Mouse (Mus musculus) heart, adult 2 months (tissue): Measurements from ENCODE around the gene Slc9a6. TPM values are rescaled to one million over a fixed set of nuclear protein-coding genes. Genes with fewer than 3 reads are reported as not detected.

ENCODE experiments used
- DNase-seq, 2 experiments: peaks; one replicate each; pipeline ENCODE4 v3.0.0; 2021
- H3K27ac ChIP-seq: fragments of 200-600 bp; 2 replicates; pipeline ENCODE4 v1.8.1; 2022
- H3K27me3 ChIP-seq: fragments of 200-500 bp; 2 replicates; pipeline ENCODE4 v1.6.1; 2012; ENCODE audit warnings: mild to moderate bottlenecking, low read length, inconsistent platforms, mixed read lengths; ENCODE audit not compliant: control insufficient read depth, insufficient read depth
- H3K36me3 ChIP-seq: fragments of 200-500 bp; 2 replicates; pipeline ENCODE4 v1.6.1; 2012; ENCODE audit warnings: low read length, inconsistent platforms; ENCODE audit not compliant: control insufficient read depth, insufficient read depth
- H3K4me1 ChIP-seq: fragments of 200-500 bp; 2 replicates; pipeline ENCODE4 v1.6.1; 2011; ENCODE audit warnings: low read length; ENCODE audit not compliant: control insufficient read depth, insufficient read depth
- H3K4me3 ChIP-seq: fragments of 200-600 bp; 2 replicates; pipeline ENCODE4 v1.8.1; 2022
- H3K79me2 ChIP-seq: fragments of 200-500 bp; replicated peaks from 2 replicates; pipeline ENCODE4 v1.6.1; 2012; ENCODE audit warnings: mild to moderate bottlenecking, inconsistent platforms, low read length, moderate library complexity, mixed read lengths; ENCODE audit not compliant: control insufficient read depth, insufficient read depth
- H3K9ac ChIP-seq: fragments of 200-500 bp; 2 replicates; pipeline ENCODE4 v1.6.1; 2012; ENCODE audit warnings: low read depth, mild to moderate bottlenecking, control low read depth, inconsistent platforms, low read length, mixed read lengths
- CTCF ChIP-seq: fragments of 200-600 bp; IDR thresholded peaks from 2 replicates; pipeline ENCODE4 v1.8.1; 2022; ENCODE audit warnings: antibody characterized with exemption, mild to moderate bottlenecking, moderate library complexity
- EP300 ChIP-seq: fragments of 200-500 bp; IDR thresholded peaks from 2 replicates; pipeline ENCODE4 v1.6.1; 2011; ENCODE audit warnings: low read depth, low read length, control low read depth; ENCODE audit not compliant: insufficient read depth
- POLR2A ChIP-seq: fragments of 200-500 bp; IDR thresholded peaks from 2 replicates; pipeline ENCODE4 v1.6.1; 2011; ENCODE audit warnings: mild to moderate bottlenecking, low read depth, low read length, control low read depth; ENCODE audit not compliant: insufficient read depth
- WGBS: fragments of 180-500 bp; shearing (Covaris S2); methylation state at CpG from one replicate; pipeline ENCODE4 v1.1.7; 2018; 5-methylcytosine and 5-hydroxymethylcytosine counted together
- intact Hi-C: fragments of 180-260 bp; cut with DNase I; formaldehyde crosslinking; loops from one replicate; pipeline ENCODE4 v1.15.1; 2025
- microRNA-seq, 2 experiments: library from miRNA; unstranded; fragments of <30 nt; microRNA quantifications; one replicate each; pipeline ENCODE4 v1.2.0; 2021
- polyA plus RNA-seq: library from polyadenylated mRNA; depleted of rRNA; stranded (reverse); fragments of >200 nt; gene quantifications from 2 replicates; pipeline ENCODE4 v1.2.3, GENCODE M21; 2012; rRNA removed
- total RNA-seq, 2 experiments: library from RNA; stranded (reverse); gene quantifications; 2 replicates each; pipeline ENCODE4 v1.2.3; 2021

Gene Slc9a6
- total and polyA plus RNA-seq, 3 experiments, result 12.6 to 22.4 (median 22.2) TPM

DNA sequence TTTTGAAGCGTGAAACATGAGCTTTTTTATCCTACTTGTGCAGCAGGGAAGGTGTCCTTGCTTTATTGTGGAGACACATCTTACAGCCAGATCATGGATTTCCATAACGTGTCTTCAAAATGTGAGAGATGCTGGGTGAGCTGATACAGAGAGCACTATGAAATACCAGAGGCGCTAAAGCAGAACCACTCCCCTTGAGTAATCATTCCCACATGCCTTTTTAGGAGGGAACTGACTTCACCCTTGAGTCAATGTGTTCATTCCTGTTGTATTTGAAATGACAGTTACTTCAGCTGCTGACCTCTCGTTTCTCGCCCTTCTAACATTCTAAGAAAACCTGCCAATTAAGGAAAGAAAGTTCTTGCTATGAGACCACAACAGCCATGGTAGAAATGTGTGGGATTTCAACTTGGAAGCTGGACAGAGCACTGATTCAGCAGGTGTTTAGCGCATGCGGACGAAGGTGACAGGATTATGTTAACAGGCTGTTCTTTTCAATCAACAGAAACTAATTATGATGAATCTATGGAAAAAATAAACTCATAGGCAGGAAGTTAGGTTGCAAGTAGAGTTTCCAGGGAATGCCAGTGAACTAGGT lies 94.5 kb downstream of the Slc9a6 start:
- no peak for DNase-seq
- Histone ChIP-seq H3K27me3 (no peaks in the 10 kb centered on the region), H3K4me1 (no peaks in the 10 kb centered on the region), H3K36me3 (no peaks in the 10 kb centered on the region), H3K4me3 (no peak overlapping the region), H3K27ac (no peak overlapping the region), H3K79me2 (no peaks in the 10 kb centered on the region), H3K9ac (no peak overlapping the region)
- WGBS, result 74% methylated on average over 8 of the region's 8 CpGs
- intact Hi-C loops, result no loop called here
- TF ChIP-seq CTCF (no peak), EP300 (no peak), POLR2A (no peak)

- intact Hi-C loops, result no loop called here
- no peaks in the 10 kb centered on the region for H3K4me1 ChIP-seq
- 68% methylated on average over 6 of the region's 6 CpGs for WGBS
- H3K4me3 ChIP-seq, result no peak overlapping the region
- TF ChIP-seq CTCF, result no peak
- TF ChIP-seq EP300, result no peak
- no peak for TF ChIP-seq POLR2A
- H3K79me2 ChIP-seq, result no peaks in the 10 kb centered on the region
- no peaks in the 10 kb centered on the region for H3K36me3 ChIP-seq
- H3K27ac ChIP-seq, result no peak overlapping the region
- H3K9ac ChIP-seq, result no peak overlapping the region
- no peaks in the 10 kb centered on the region for H3K27me3 ChIP-seq
- DNase-seq, result no peak
Observed at GRCm38 (mm10) chrX:56708592-56709370, 99.2 kb downstream of the Slc9a6 start.

DNA sequence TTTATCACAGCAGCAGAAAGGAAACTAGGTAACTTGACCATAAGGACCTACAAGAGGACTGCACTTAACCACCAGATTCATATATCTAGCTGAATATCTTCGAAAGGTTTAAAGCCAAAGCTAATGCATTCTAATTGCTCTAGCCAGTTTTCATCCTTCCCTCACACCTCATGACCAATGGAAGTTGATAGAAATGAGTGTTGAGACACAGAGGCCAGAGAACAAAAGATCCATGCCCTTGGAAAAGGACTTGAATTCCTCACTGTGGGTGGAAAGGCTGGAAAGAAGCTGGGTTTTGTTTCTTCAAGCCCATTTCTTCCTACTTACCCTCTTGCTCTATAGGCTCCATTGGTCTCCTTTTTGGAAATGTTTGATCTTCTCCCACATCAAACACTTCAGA lies 101.0 kb downstream of the Slc9a6 start:
- 81% methylated on average over 1 of the region's 1 CpGs for WGBS
- Histone ChIP-seq H3K36me3 (no peaks in the 10 kb centered on the region), H3K27ac (no peak overlapping the region), H3K79me2 (no peaks in the 10 kb centered on the region), H3K4me1 (no peaks in the 10 kb centered on the region), H3K4me3 (no peak overlapping the region), H3K27me3 (no peaks in the 10 kb centered on the region), H3K9ac (no peak overlapping the region)
- DNase-seq, result no peak
- TF ChIP-seq POLR2A, result no peak
- no peak for TF ChIP-seq EP300
- no peak for TF ChIP-seq CTCF
- intact Hi-C loops, result no loop called here

GRCm38 (mm10) chrX:56712666-56713065 lies 103.1 kb downstream of the Slc9a6 start:
- Histone ChIP-seq H3K9ac (no peak overlapping the region), H3K4me1 (no peaks in the 10 kb centered on the region), H3K27ac (no peak overlapping the region), H3K79me2 (no peaks in the 10 kb centered on the region), H3K36me3 (no peaks in the 10 kb centered on the region), H3K27me3 (no peaks in the 10 kb centered on the region), H3K4me3 (no peak overlapping the region)
- 71% methylated on average over 1 of the region's 1 CpGs for WGBS
- intact Hi-C loops, result no loop called here
- TF ChIP-seq CTCF (no peak), EP300 (no peak), POLR2A (no peak)
- no peak for DNase-seq

Small RNA genes within 50 kb of the gene (microRNA-seq; reads per million reads assigned to microRNA genes)
- gene Mir5116, result 2.2 to 5.8 reads per million in 2 experiments

Other genes with a start within 250 kb of the Slc9a6 start
- under 1 TPM in 1 of 2 experiments, not detected in 1; 0.18 TPM for gene Smim10l2a, start 235.2 kb upstream of the Slc9a6 start, total RNA-seq
- 0.20 and 0.35 TPM in 2 replicates for gene Smim10l2a, start 235.2 kb upstream of the Slc9a6 start, polyA plus RNA-seq
- under 1 TPM in 1 of 2 experiments, not detected in 1; 0.86 TPM for gene Gm2174, start 161.8 kb upstream of the Slc9a6 start, total RNA-seq
- gene Gm2174, start 161.8 kb upstream of the Slc9a6 start, polyA plus RNA-seq, result 2.9 and 3.9 TPM in 2 replicates
- 1 to 10 TPM; 4.8 to 4.9 TPM for gene Ints6l, start 154.9 kb upstream of the Slc9a6 start, total RNA-seq
- 10.9 and 20.8 TPM in 2 replicates for gene Ints6l, start 154.9 kb upstream of the Slc9a6 start, polyA plus RNA-seq
- not detected for gene Gm10477, start 85.0 kb upstream of the Slc9a6 start, total RNA-seq
- gene Gm10477, start 85.0 kb upstream of the Slc9a6 start, polyA plus RNA-seq, result not detected in 2 replicates
- not detected for gene Gm648, start 60.2 kb upstream of the Slc9a6 start, total RNA-seq
- gene Gm648, start 60.2 kb upstream of the Slc9a6 start, polyA plus RNA-seq, result not detected in 2 replicates
- 10 to 100 TPM; 28.4 to 32.6 TPM for gene Mmgt1, start 11.7 kb upstream of the Slc9a6 start, total RNA-seq
- 12.1 and 26.4 TPM in 2 replicates for gene Mmgt1, start 11.7 kb upstream of the Slc9a6 start, polyA plus RNA-seq
- 100 to 1,000 TPM; 111 to 140 TPM for gene Fhl1, start 122.0 kb downstream of the Slc9a6 start, total RNA-seq
- 123 and 197 TPM in 2 replicates for gene Fhl1, start 122.0 kb downstream of the Slc9a6 start, polyA plus RNA-seq
- under 1 TPM; 0.31 to 0.43 TPM for gene Map7d3, start 212.6 kb downstream of the Slc9a6 start, total RNA-seq
- 0.04 and 0.12 TPM in 2 replicates for gene Map7d3, start 212.6 kb downstream of the Slc9a6 start, polyA plus RNA-seq